Mouse (Mus musculus) heart, adult 2 months (tissue): ENCODE measurements around the gene Tmem203. TPM values are rescaled to one million over a fixed set of nuclear protein-coding genes. Genes with fewer than 3 reads are reported as not detected.

Source experiments
- DNase-seq, 2 experiments: peaks; one replicate each; pipeline ENCODE4 v3.0.0; 2021
- H3K27ac ChIP-seq: fragments of 200-600 bp; 2 replicates; pipeline ENCODE4 v1.8.1; 2022
- H3K27me3 ChIP-seq: fragments of 200-500 bp; 2 replicates; pipeline ENCODE4 v1.6.1; 2012; ENCODE audit warnings: mild to moderate bottlenecking, low read length, inconsistent platforms, mixed read lengths; ENCODE audit not compliant: control insufficient read depth, insufficient read depth
- H3K36me3 ChIP-seq: fragments of 200-500 bp; 2 replicates; pipeline ENCODE4 v1.6.1; 2012; ENCODE audit warnings: low read length, inconsistent platforms; ENCODE audit not compliant: control insufficient read depth, insufficient read depth
- H3K4me1 ChIP-seq: fragments of 200-500 bp; 2 replicates; pipeline ENCODE4 v1.6.1; 2011; ENCODE audit warnings: low read length; ENCODE audit not compliant: control insufficient read depth, insufficient read depth
- H3K4me3 ChIP-seq: fragments of 200-600 bp; 2 replicates; pipeline ENCODE4 v1.8.1; 2022
- H3K79me2 ChIP-seq: fragments of 200-500 bp; replicated peaks from 2 replicates; pipeline ENCODE4 v1.6.1; 2012; ENCODE audit warnings: mild to moderate bottlenecking, inconsistent platforms, low read length, moderate library complexity, mixed read lengths; ENCODE audit not compliant: control insufficient read depth, insufficient read depth
- H3K9ac ChIP-seq: fragments of 200-500 bp; 2 replicates; pipeline ENCODE4 v1.6.1; 2012; ENCODE audit warnings: low read depth, mild to moderate bottlenecking, control low read depth, inconsistent platforms, low read length, mixed read lengths
- CTCF ChIP-seq: fragments of 200-600 bp; IDR thresholded peaks from 2 replicates; pipeline ENCODE4 v1.8.1; 2022; ENCODE audit warnings: antibody characterized with exemption, mild to moderate bottlenecking, moderate library complexity
- EP300 ChIP-seq: fragments of 200-500 bp; IDR thresholded peaks from 2 replicates; pipeline ENCODE4 v1.6.1; 2011; ENCODE audit warnings: low read depth, low read length, control low read depth; ENCODE audit not compliant: insufficient read depth
- POLR2A ChIP-seq: fragments of 200-500 bp; IDR thresholded peaks from 2 replicates; pipeline ENCODE4 v1.6.1; 2011; ENCODE audit warnings: mild to moderate bottlenecking, low read depth, low read length, control low read depth; ENCODE audit not compliant: insufficient read depth
- WGBS: fragments of 180-500 bp; shearing (Covaris S2); methylation state at CpG from one replicate; pipeline ENCODE4 v1.1.7; 2018; 5-methylcytosine and 5-hydroxymethylcytosine counted together
- intact Hi-C: fragments of 180-260 bp; cut with DNase I; formaldehyde crosslinking; loops from one replicate; pipeline ENCODE4 v1.15.1; 2025
- polyA plus RNA-seq: library from polyadenylated mRNA; depleted of rRNA; stranded (reverse); fragments of >200 nt; gene quantifications from 2 replicates; pipeline ENCODE4 v1.2.3, GENCODE M21; 2012
- total RNA-seq, 2 experiments: library from RNA; stranded (reverse); gene quantifications; 2 replicates each; pipeline ENCODE4 v1.2.3; 2021

Gene Tmem203
- total and polyA plus RNA-seq, 3 experiments: 13.1 to 22.2 (median 14.1) TPM

- intact Hi-C loops: loop anchor here (1.0 to 5.0 kb wide), 3 partner anchors 17 to 60 kb away; partner anchors contain the start of genes Man1b1 and Tmem203
Observed at GRCm38 (mm10) chr2:25272515-25272914, 17.3 kb downstream of the Tmem203 start.

GRCm38 (mm10) chr2:25273010-25273409 is 17.8 kb downstream of the Tmem203 start:
- TF ChIP-seq CTCF (no peak), EP300 (no peak), POLR2A (no peak)
- no peak for DNase-seq
- Histone ChIP-seq H3K79me2 (0 out of 2 replicates have a peak, but pooled peaks cover 2% of the 10 kb centered on the region), H3K4me1 (peaks cover 5% of the 10 kb centered on the region), H3K9ac (peak overlapping the region; percentile 76), H3K4me3 (peak overlapping the region; percentile 93), H3K27me3 (no peaks in the 10 kb centered on the region), H3K36me3 (no peaks in the 10 kb centered on the region; the same call in 1 of the 2 replicates), H3K27ac (peak overlapping the region; percentile 95)
- intact Hi-C loops: loop anchor here (5.0 kb wide), 2 partner anchors 46 to 59 kb away; partner anchors contain the start of gene Man1b1
- WGBS: 20% methylated on average over 16 of the region's 16 CpGs

More at GRCm38 (mm10) chr2:25272515-25272914, 17.3 kb downstream of the Tmem203 start:
- no peaks in the 10 kb centered on the region for H3K27me3 ChIP-seq
- WGBS: under 1% methylated on average over 22 of the region's 29 CpGs
- peak overlapping the region; percentile 93 for H3K4me3 ChIP-seq
- H3K27ac ChIP-seq: peak overlapping the region; percentile 95
- H3K9ac ChIP-seq: peak overlapping the region; percentile 76
- DNase-seq: no peak
- no peak for TF ChIP-seq CTCF
- no peak for TF ChIP-seq POLR2A
- no peak for TF ChIP-seq EP300
- no peaks in the 10 kb centered on the region; the same call in 1 of the 2 replicates for H3K36me3 ChIP-seq
- H3K79me2 ChIP-seq: 0 out of 2 replicates have a peak, but pooled peaks cover 2% of the 10 kb centered on the region
- peaks cover 5% of the 10 kb centered on the region for H3K4me1 ChIP-seq

- no peaks in the 10 kb centered on the region for H3K36me3 ChIP-seq
- DNase-seq: peak; percentile 68 to 80
- TF ChIP-seq POLR2A: no peak
- 0 out of 2 replicates have a peak, but pooled peaks have one; percentile 26 for TF ChIP-seq EP300
- TF ChIP-seq CTCF: peak; percentile 83
- no peak overlapping the region for H3K27ac ChIP-seq
- intact Hi-C loops: loop anchor here (2.0 kb wide), 1 partner anchor 14 kb away; no protein-coding TSS in a partner anchor
- H3K9ac ChIP-seq: no peak overlapping the region
- H3K79me2 ChIP-seq: no peaks in the 10 kb centered on the region
- no peaks in the 10 kb centered on the region for H3K4me1 ChIP-seq
- no peak overlapping the region for H3K4me3 ChIP-seq
- 60% methylated on average over 13 of the region's 13 CpGs for WGBS
- H3K27me3 ChIP-seq: no peaks in the 10 kb centered on the region
Observed at GRCm38 (mm10) chr2:25278928-25279882, 24.0 kb downstream of the Tmem203 start.

- no peak overlapping the region for H3K27ac ChIP-seq
- H3K4me3 ChIP-seq: no peak overlapping the region
- peaks cover 5% of the 10 kb centered on the region for H3K4me1 ChIP-seq
- no peaks in the 10 kb centered on the region for H3K79me2 ChIP-seq
- H3K36me3 ChIP-seq: no peaks in the 10 kb centered on the region
- H3K9ac ChIP-seq: no peak overlapping the region
- DNase-seq: no peak
- intact Hi-C loops: no loop called here
- WGBS: 91% methylated on average over 2 of the region's 2 CpGs
- TF ChIP-seq EP300 (no peak), CTCF (no peak), POLR2A (no peak)
- H3K27me3 ChIP-seq: peaks cover 4% of the 10 kb centered on the region
Observed at GRCm38 (mm10) chr2:25285551-25285950, 30.3 kb downstream of the Tmem203 start.

- no peak overlapping the region for H3K4me3 ChIP-seq
- H3K79me2 ChIP-seq: no peaks in the 10 kb centered on the region
- no peak for DNase-seq
- TF ChIP-seq EP300 (no peak), CTCF (no peak), POLR2A (no peak)
- H3K36me3 ChIP-seq: no peaks in the 10 kb centered on the region
- intact Hi-C loops: no loop called here
- peaks cover 5% of the 10 kb centered on the region for H3K4me1 ChIP-seq
- H3K9ac ChIP-seq: no peak overlapping the region
- no peak overlapping the region for H3K27ac ChIP-seq
- peaks cover 4% of the 10 kb centered on the region for H3K27me3 ChIP-seq
- 38% methylated on average over 1 of the region's 1 CpGs for WGBS
Observed at GRCm38 (mm10) chr2:25286314-25286713, 31.1 kb downstream of the Tmem203 start.
